ENCODE assay signal across 17 mouse cellular contexts in the genomic region with DNA sequence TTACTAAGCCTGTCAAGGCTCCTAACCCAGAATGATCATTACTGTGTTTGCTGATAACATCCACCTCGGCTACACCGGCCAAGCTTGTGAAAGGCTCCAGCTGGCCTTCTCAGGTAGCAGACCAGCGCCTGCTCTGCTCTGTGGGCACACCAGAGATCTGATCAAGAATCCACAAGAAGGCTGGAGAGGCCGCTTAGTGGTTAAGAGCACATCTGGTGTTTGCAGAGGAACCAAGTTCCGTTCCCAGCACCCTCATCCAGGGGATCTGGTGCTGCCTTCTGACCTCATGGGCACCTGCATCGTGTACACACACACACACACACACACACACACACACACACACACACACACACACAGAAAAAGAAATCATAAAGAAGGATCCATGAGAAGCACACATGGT.
"Had no signal": no experiment of that assay in that cellular context is flagged by ENCODE, and none has a peak within 500 bp of the region (broad histone marks: within the 10 kb centered on the region; RNA-seq: fewer than 3 reads in every experiment).

No protein-coding gene starts in this region.

- H3K9ac ChIP-seq: limb, embryonic 13.5 days; liver, embryonic 12.5 days; liver, embryonic 15.5 days; lung, embryonic 15.5 days; midbrain, embryonic 12.5 days; midbrain, embryonic 15.5 days; neural tube, embryonic 13.5 days had no signal

- H3K4me3 ChIP-seq: limb, embryonic 10.5 days; limb, embryonic 13.5 days; liver, embryonic 12.5 days; liver, embryonic 15.5 days; lung, embryonic 15.5 days; midbrain, embryonic 12.5 days; midbrain, embryonic 15.5 days; neural tube, embryonic 13.5 days had no signal

- ATAC-seq: liver, embryonic 12.5 days; midbrain, embryonic 15.5 days had no signal

- H3K27me3 ChIP-seq: limb, embryonic 13.5 days; liver, embryonic 12.5 days; liver, embryonic 15.5 days; lung, embryonic 15.5 days; midbrain, embryonic 12.5 days; midbrain, embryonic 15.5 days; neural tube, embryonic 13.5 days had no signal

- H3K36me3 ChIP-seq: limb, embryonic 10.5 days; limb, embryonic 13.5 days; liver, embryonic 12.5 days; liver, embryonic 15.5 days; lung, embryonic 15.5 days; midbrain, embryonic 12.5 days; midbrain, embryonic 15.5 days; neural tube, embryonic 13.5 days had no signal

- H3K4me2 ChIP-seq: limb, embryonic 13.5 days; liver, embryonic 12.5 days; liver, embryonic 15.5 days; lung, embryonic 15.5 days; midbrain, embryonic 12.5 days; midbrain, embryonic 15.5 days; neural tube, embryonic 13.5 days had no signal

- H3K27ac ChIP-seq: limb, embryonic 10.5 days; limb, embryonic 13.5 days; liver, embryonic 12.5 days; liver, embryonic 15.5 days; lung, embryonic 15.5 days; midbrain, embryonic 12.5 days; midbrain, embryonic 15.5 days; neural tube, embryonic 13.5 days had no signal

- H3K4me1 ChIP-seq: limb, embryonic 13.5 days; liver, embryonic 12.5 days; liver, embryonic 15.5 days; lung, embryonic 15.5 days; midbrain, embryonic 12.5 days; midbrain, embryonic 15.5 days; neural tube, embryonic 13.5 days had no signal

- H3K9me3 ChIP-seq: limb, embryonic 10.5 days; limb, embryonic 13.5 days; liver, embryonic 12.5 days; liver, embryonic 15.5 days; lung, embryonic 15.5 days; midbrain, embryonic 12.5 days; midbrain, embryonic 15.5 days; neural tube, embryonic 13.5 days had no signal

- DNase-seq: kidney, adult 11 months; kidney, adult 9 months; kidney, postnatal 10 days; kidney, postnatal 4 days; liver; lung, adult 18-20 months; lung, postnatal 10 days; lung, postnatal 36 days; thymus, postnatal 4 days had no signal
